Comparison of ENCODE assay signal across 8 mouse cellular contexts in genomic region chr5:3646539-3646938, GRCm38 (mm10). TPM values are rescaled to one million over a fixed set of nuclear protein-coding genes. Genes with fewer than 3 reads are reported as not detected.
A peak's percentile ranks its signal among the peaks of the same experiment; 100 is the strongest.
DNase-seq lines count a peak whose midpoint lies in the region; ATAC-seq and TF ChIP-seq lines count a peak whose summit lies in the region.

No protein-coding gene starts in this region.

- H3K9ac ChIP-seq in MEL (ENCODE audit: control insufficient read depth, low read depth, low read length, poor library complexity, severe bottlenecking): peak overlapping the region; percentile 85
- H3K9ac ChIP-seq in heart, embryonic 14.5 days (ENCODE audit: low read length): peak overlapping the region; percentile 94
- H3K9ac ChIP-seq in liver, embryonic 16.5 days (ENCODE audit: low read depth, low read length): peak overlapping the region; percentile 92

- intact Hi-C loops in heart, postnatal 14 days (cut with DNase I): loop anchor here (2.0 to 10.0 kb wide), 4 partner anchors 49 to 548 kb away; partner anchors contain the start of genes Ankib1, Krit1, Mterf1b and Pex1

- TF ChIP-seq POLR2A in MEL (IDR thresholded peaks at IDR 0.05; ENCODE audit: control insufficient read depth in 1 of 2, insufficient read depth in 1 of 2, low read depth in 1 of 2, low read length in 2 of 2, poor library complexity in 1 of 2): no peak

- no peak for TF ChIP-seq CTCF in MEL (IDR thresholded peaks at IDR 0.05 in 2 of 3, conservative IDR thresholded peaks at IDR 0.05 in 1 of 3; ENCODE audit: control insufficient read depth in 1 of 3, insufficient read depth in 1 of 3, low read depth in 2 of 3, low read length in 3 of 3, poor library complexity in 1 of 3, severe bottlenecking in 1 of 3)

- no peaks in the 10 kb centered on the region for H3K9me3 ChIP-seq in MEL (replicated peaks; ENCODE audit: insufficient read depth, low read length)
- no peaks in the 10 kb centered on the region for H3K9me3 ChIP-seq in heart, embryonic 14.5 days (ENCODE audit: control insufficient read depth, low read length)
- H3K9me3 ChIP-seq in liver, embryonic 16.5 days (replicated peaks; ENCODE audit: control insufficient read depth, low read length): no peaks in the 10 kb centered on the region

- no peak for TF ChIP-seq RAD21 in MEL (IDR thresholded peaks at IDR 0.05; ENCODE audit: low read depth, low read length)

- 28% methylated on average over 6 of the region's 6 CpGs for WGBS in heart, embryonic 14.5 days
- 17% methylated on average over 6 of the region's 6 CpGs for WGBS in liver, embryonic 16.5 days (ENCODE audit: insufficient replicate concordance)

- peak overlapping the region; percentile 25 for H3K27ac ChIP-seq in MEL (ENCODE audit: control insufficient read depth, low read depth, low read length)
- H3K27ac ChIP-seq in heart, embryonic 14.5 days (replicated peaks in 1 of 2; ENCODE audit: control insufficient read depth in 1 of 2, insufficient read depth in 1 of 2, low read depth in 2 of 2, low read length in 2 of 2): 0 out of 4 replicates have a peak overlapping the region, but pooled peaks of 1 of the 2 experiments have one; percentile 94
- peak overlapping the region; percentile 95 for H3K27ac ChIP-seq in liver, embryonic 16.5 days (ENCODE audit: low read length)

- peaks cover 6 to 24% of the 10 kb centered on the region in 2 experiments for H3K4me1 ChIP-seq in MEL (ENCODE audit: control insufficient read depth in 1 of 2, insufficient read depth in 2 of 2, low read length in 2 of 2)
- H3K4me1 ChIP-seq in heart, embryonic 14.5 days (ENCODE audit: control insufficient read depth in 2 of 2, insufficient read depth in 2 of 2, low read length in 2 of 2): peaks cover 2 to 10% of the 10 kb centered on the region in 2 experiments; a peak in 3 of 4 replicates
- H3K4me1 ChIP-seq in liver, embryonic 16.5 days (ENCODE audit: control insufficient read depth, low read depth, low read length): peaks cover 11% of the 10 kb centered on the region

- peak overlapping the region; percentile 79 to 90 for H3K4me3 ChIP-seq in MEL (ENCODE audit: control insufficient read depth in 1 of 2, insufficient read depth in 1 of 2, low read depth in 2 of 2, low read length in 2 of 2)
- peak overlapping the region; percentile 71 to 97 for H3K4me3 ChIP-seq in heart, embryonic 14.5 days (ENCODE audit: control insufficient read depth in 1 of 2, insufficient read depth in 1 of 2, low read depth in 1 of 2, low read length in 2 of 2)
- H3K4me3 ChIP-seq in liver, embryonic 16.5 days (ENCODE audit: low read depth, low read length): peak overlapping the region; percentile 99

- no peak for ATAC-seq in heart, embryonic 14.5 days (ENCODE audit: insufficient number of reproducible peaks, insufficient read depth, low FRiP score, low read depth)
- no peak for ATAC-seq in liver, embryonic 16.5 days (ENCODE audit: low read depth)

- no peaks in the 10 kb centered on the region for H3K27me3 ChIP-seq in MEL (ENCODE audit: control insufficient read depth in 1 of 2, insufficient read depth in 2 of 2, low read length in 2 of 2)
- H3K27me3 ChIP-seq in heart, embryonic 14.5 days (ENCODE audit: control insufficient read depth, insufficient read depth, low read length): no peaks in the 10 kb centered on the region
- no peaks in the 10 kb centered on the region for H3K27me3 ChIP-seq in liver, embryonic 16.5 days (ENCODE audit: control insufficient read depth, insufficient read depth, low read depth, low read length)

- H3K79me2 ChIP-seq in MEL (ENCODE audit: control insufficient read depth, insufficient read depth, low read length, poor library complexity): peaks cover 25% of the 10 kb centered on the region

- peaks cover 26 to 28% of the 10 kb centered on the region in 2 experiments for H3K36me3 ChIP-seq in MEL (ENCODE audit: control insufficient read depth in 1 of 2, insufficient read depth in 2 of 2, low read length in 2 of 2)
- H3K36me3 ChIP-seq in heart, embryonic 14.5 days (ENCODE audit: control insufficient read depth, insufficient read depth, low read length): peaks cover 43% of the 10 kb centered on the region
- H3K36me3 ChIP-seq in liver, embryonic 16.5 days (ENCODE audit: control insufficient read depth, insufficient read depth): peaks cover 15% of the 10 kb centered on the region

- no peak for TF ChIP-seq EP300 in MEL (IDR thresholded peaks at IDR 0.05; ENCODE audit: low read depth in 1 of 2, low read length in 2 of 2)

- peak overlapping the region; percentile 80 for H3K4me2 ChIP-seq in heart, embryonic 14.5 days (ENCODE audit: low read length)
- H3K4me2 ChIP-seq in liver, embryonic 16.5 days (ENCODE audit: low read depth, low read length): peak overlapping the region; percentile 77

- peak; percentile 6 for DNase-seq in heart, adult 8-10 months (ENCODE audit: low spot score)
- no peak for DNase-seq in heart, postnatal 14 days
- DNase-seq in MEL (ENCODE audit: low read depth, low spot score): no peak
- DNase-seq in adrenal gland, postnatal 10 days: no peak
- DNase-seq in ovary, postnatal 10 days (ENCODE audit: low spot score): no peak
- DNase-seq in thymus, postnatal 10 days (ENCODE audit: low spot score in 2 of 2): no peak

TF ChIP-seq in MEL, 35 proteins besides CTCF, POLR2A, EP300 and RAD21:
- TF ChIP-seq TAL1 (IDR thresholded peaks at IDR 0.05; ENCODE audit: low read length): no peak
- no peak for TF ChIP-seq USF2 (IDR thresholded peaks at IDR 0.05; ENCODE audit: borderline replicate concordance in 1 of 2, insufficient read depth in 1 of 2, low read depth in 1 of 2, low read length in 2 of 2)
- no peak for TF ChIP-seq GABPA (IDR thresholded peaks at IDR 0.05; ENCODE audit: low read depth, low read length)
- no peak for TF ChIP-seq SIN3A (IDR thresholded peaks at IDR 0.05; ENCODE audit: low read length)
- TF ChIP-seq NELFE (IDR thresholded peaks at IDR 0.05; ENCODE audit: low read depth, low read length): no peak

RNA-seq across cellular contexts. Expression of gene Tmbim7, which starts 4.4 kb away (rescaled TPM):
- not detected for total RNA-seq in heart, adult 8-10 months (2022)
- total RNA-seq in heart, postnatal 14 days (2021): not detected
- total RNA-seq in MEL (2012; rRNA removed): 0.16 TPM in 1 of 2 replicates, not detected in the other
- polyA plus RNA-seq in MEL (2012; ENCODE audit: insufficient read depth in 1 of 2, insufficient read length in 2 of 2, low read depth in 1 of 2, low replicate concordance in 2 of 2, missing spikeins in 1 of 2): under 1 TPM in 1 of 2 experiments, not detected in 1; 0.06 TPM
- polyA plus RNA-seq in heart, embryonic 14.5 days (2014; fragmentation: Nextera tagmentation; extraction: Ambion mirVana): not detected in 2 replicates
- not detected in 2 replicates for polyA plus RNA-seq in liver, embryonic 16.5 days (2015; fragmentation: Nextera tagmentation; extraction: Ambion mirVana)
- total RNA-seq in adrenal gland, postnatal 10 days (2021): not detected

RNA-seq across cellular contexts. Expression of gene Gatad1, which starts 10.4 kb away (rescaled TPM):
- 10 to 100 TPM; 85.9 to 93.7 (median 90.6) TPM for total RNA-seq in heart, adult 8-10 months (2022)
- total RNA-seq in heart, postnatal 14 days (2021): 10 to 100 TPM; 80.3 to 85.6 TPM
- 103 and 119 TPM in 2 replicates for total RNA-seq in MEL (2012; rRNA removed)
- polyA plus RNA-seq in MEL (2012; ENCODE audit: insufficient read depth in 1 of 2, insufficient read length in 2 of 2, low read depth in 1 of 2, low replicate concordance in 2 of 2, missing spikeins in 1 of 2): 100 to 1,000 TPM; 186 to 564 TPM
- polyA plus RNA-seq in heart, embryonic 14.5 days (2014; fragmentation: Nextera tagmentation; extraction: Ambion mirVana): 65.5 and 72.0 TPM in 2 replicates
- polyA plus RNA-seq in liver, embryonic 16.5 days (2015; fragmentation: Nextera tagmentation; extraction: Ambion mirVana): 18.7 and 20.7 TPM in 2 replicates
- total RNA-seq in adrenal gland, postnatal 10 days (2021): 100 to 1,000 TPM; 121 to 123 TPM

RNA-seq across cellular contexts. Expression of gene Rbm48, which starts 50.2 kb away (rescaled TPM):
- 1 to 10 TPM; 3.8 to 7.9 (median 4.7) TPM for total RNA-seq in heart, adult 8-10 months (2022)
- 1 to 10 TPM; 4.2 to 5.1 TPM for total RNA-seq in heart, postnatal 14 days (2021)
- total RNA-seq in MEL (2012; rRNA removed): 12.0 and 12.7 TPM in 2 replicates
- 10 to 100 TPM in 1 of 2 experiments, not detected in 1; 12.9 TPM for polyA plus RNA-seq in MEL (2012; ENCODE audit: insufficient read depth in 1 of 2, insufficient read length in 2 of 2, low read depth in 1 of 2, low replicate concordance in 2 of 2, missing spikeins in 1 of 2)
- 9.2 and 10.0 TPM in 2 replicates for polyA plus RNA-seq in heart, embryonic 14.5 days (2014; fragmentation: Nextera tagmentation; extraction: Ambion mirVana)
- 5.5 and 7.0 TPM in 2 replicates for polyA plus RNA-seq in liver, embryonic 16.5 days (2015; fragmentation: Nextera tagmentation; extraction: Ambion mirVana)
- 10 to 100 TPM in 1 of 2 experiments, 1 to 10 TPM in 1; 8.0 to 11.6 TPM for total RNA-seq in adrenal gland, postnatal 10 days (2021)

RNA-seq across cellular contexts. Expression of gene Pex1, which starts 50.7 kb away (rescaled TPM):
- total RNA-seq in heart, adult 8-10 months (2022): 1 to 10 TPM; 8.1 to 9.9 (median 8.7) TPM
- total RNA-seq in heart, postnatal 14 days (2021): 10 to 100 TPM in 1 of 2 experiments, 1 to 10 TPM in 1; 9.6 to 10.9 TPM
- total RNA-seq in MEL (2012; rRNA removed): 5.2 and 6.3 TPM in 2 replicates
- polyA plus RNA-seq in MEL (2012; ENCODE audit: insufficient read depth in 1 of 2, insufficient read length in 2 of 2, low read depth in 1 of 2, low replicate concordance in 2 of 2, missing spikeins in 1 of 2): 10 to 100 TPM in 1 of 2 experiments, not detected in 1; 19.4 TPM
- polyA plus RNA-seq in heart, embryonic 14.5 days (2014; fragmentation: Nextera tagmentation; extraction: Ambion mirVana): 9.9 and 12.0 TPM in 2 replicates
- polyA plus RNA-seq in liver, embryonic 16.5 days (2015; fragmentation: Nextera tagmentation; extraction: Ambion mirVana): 5.6 and 6.4 TPM in 2 replicates
- total RNA-seq in adrenal gland, postnatal 10 days (2021): 10 to 100 TPM; 17.5 to 30.2 TPM
